Mouse (Mus musculus) ES-E14 (cell line): Measurements from ENCODE around the gene Lrrc29. TPM values are rescaled to one million over a fixed set of nuclear protein-coding genes. Genes with fewer than 3 reads are reported as not detected.

ENCODE experiments used
- DNase-seq: peaks from one replicate; pipeline ENCODE4 v3.0.0-alpha.2; 2013; ENCODE audit warnings: low read depth, low spot score
- H3K27ac ChIP-seq: 2 replicates; pipeline ENCODE4 v1.5.1; 2012; ENCODE audit warnings: low read depth, mild to moderate bottlenecking, low read length, moderate library complexity, mixed read lengths; ENCODE audit not compliant: poor library complexity, insufficient read depth, severe bottlenecking
- H3K36me3 ChIP-seq: 2 replicates; pipeline ENCODE4 v1.6.1; 2012; ENCODE audit warnings: mild to moderate bottlenecking, low read length, moderate library complexity, mixed read lengths; ENCODE audit not compliant: control insufficient read depth, poor library complexity, insufficient read depth, severe bottlenecking
- H3K4me1 ChIP-seq, 2 experiments: fragments of 150-350 bp in 1 of 2; sonication (generic) in 1 of 2; 2 replicates each; pipeline ENCODE4 v1.6.1; 2012; ENCODE audit warnings: low read length in 2 of 2, mild to moderate bottlenecking in 1 of 2, mixed read lengths in 1 of 2; ENCODE audit not compliant: control insufficient read depth in 2 of 2, insufficient read depth in 2 of 2, poor library complexity in 1 of 2
- H3K4me3 ChIP-seq, 2 experiments: fragments of 150-350 bp in 1 of 2; sonication (generic) in 1 of 2; 2 replicates each; pipeline ENCODE4 v1.5.1; 2012; ENCODE audit warnings: low read length in 2 of 2, low read depth in 1 of 2, mild to moderate bottlenecking in 1 of 2, mixed read lengths in 1 of 2; ENCODE audit not compliant: insufficient read depth in 1 of 2, poor library complexity in 1 of 2, severe bottlenecking in 1 of 2
- H3K9ac ChIP-seq: 2 replicates; pipeline ENCODE4 v1.6.1; 2012; ENCODE audit warnings: low read depth, mild to moderate bottlenecking, low read length, mixed read lengths; ENCODE audit not compliant: poor library complexity, insufficient read depth, severe bottlenecking
- H3K9me3 ChIP-seq: fragments of 150-350 bp; sonication (generic); 2 replicates; pipeline ENCODE4 v1.6.1; 2012; ENCODE audit warnings: low read depth, mild to moderate bottlenecking, low read length; ENCODE audit not compliant: control insufficient read depth, insufficient read depth
- CHD2 ChIP-seq: IDR thresholded peaks from 2 replicates; pipeline ENCODE4 v1.6.1; 2014; ENCODE audit warnings: mild to moderate bottlenecking, low read depth, low read length, inconsistent platforms
- HCFC1 ChIP-seq: IDR thresholded peaks from 2 replicates; pipeline ENCODE4 v1.6.1; 2012; ENCODE audit warnings: low read length, inconsistent platforms, borderline replicate concordance; ENCODE audit not compliant: insufficient read depth
- MAFK ChIP-seq: IDR thresholded peaks from 2 replicates; pipeline ENCODE4 v1.6.1; 2014; ENCODE audit warnings: mild to moderate bottlenecking, low read depth, low read length, inconsistent platforms; ENCODE audit not compliant: insufficient read depth
- ZC3H11A ChIP-seq: IDR thresholded peaks from 2 replicates; pipeline ENCODE4 v1.6.1; 2012; ENCODE audit warnings: low read depth, mild to moderate bottlenecking, inconsistent platforms, low read length, borderline replicate concordance
- ZNF384 ChIP-seq: IDR thresholded peaks from 2 replicates; pipeline ENCODE4 v1.6.1; 2012; ENCODE audit warnings: low read depth, low read length, inconsistent platforms
- in situ Hi-C, 2 experiments: fragments of 600-800 bp; cut with MboI; formaldehyde crosslinking; loops; one replicate each; pipeline ENCODE4 v1.15.1; 2025; ENCODE audit warnings: low sequenced_read_pairs in 2 of 2, inconsistent platforms in 1 of 2; ENCODE audit not compliant: unreplicated experiment in 2 of 2
- total RNA-seq: library from RNA; depleted of rRNA; stranded (reverse); fragments of 300-350 nt; gene quantifications from 2 replicates; pipeline ENCODE4 v1.2.3, GENCODE M21; 2012

Lrrc29 gene
- total RNA-seq, 1 experiment: 2.8 TPM

DNA sequence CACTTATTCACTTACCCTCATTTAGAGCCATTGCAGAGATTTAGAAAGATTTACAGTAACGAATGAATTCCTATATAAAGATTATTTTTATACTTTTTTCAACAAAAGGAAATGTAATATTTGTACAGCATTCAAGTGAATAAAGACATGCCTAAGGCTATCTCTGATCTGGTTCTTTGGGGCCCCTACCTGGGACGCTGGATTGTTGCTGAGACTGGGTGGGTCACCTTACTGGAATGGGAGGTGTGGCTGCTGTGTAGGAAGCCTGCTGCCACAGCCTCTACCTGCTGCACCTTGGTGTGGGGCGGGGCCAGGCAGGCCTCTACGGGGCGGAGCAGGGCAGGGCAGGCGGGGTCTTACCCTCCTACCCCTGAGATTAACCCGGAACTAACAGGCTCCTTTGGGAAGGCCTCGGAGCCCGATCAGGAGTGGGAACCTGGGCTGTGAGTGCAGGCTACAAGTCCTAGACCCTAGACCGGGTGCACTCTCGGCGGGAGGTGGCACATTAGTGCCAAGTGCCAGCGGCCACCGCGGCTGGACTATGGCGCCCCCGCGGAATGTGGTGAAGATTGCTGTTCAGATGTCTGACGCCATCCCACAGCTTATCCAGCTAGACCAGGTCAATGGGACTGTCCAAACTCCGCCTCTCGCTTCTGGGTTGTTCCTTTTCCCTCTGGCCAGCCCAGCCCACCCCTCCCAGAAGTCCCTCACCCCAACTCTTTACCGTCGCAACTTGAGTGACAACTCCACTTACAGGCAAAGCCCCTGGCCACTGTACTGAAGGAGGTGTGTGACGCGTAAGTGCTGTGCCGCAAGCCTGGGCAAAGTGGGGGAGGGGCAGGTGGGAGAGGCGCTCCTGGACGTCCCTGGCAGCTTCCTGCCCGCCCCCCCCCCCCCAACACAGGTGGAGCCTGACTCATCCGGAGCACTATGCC, 20.6 kb downstream of the Lrrc29 start, which contains the start of gene Elmo3:
TSS of gene Elmo3 (plus strand) at position 391 of the 935 bp plus-strand sequence.
- no peak for DNase-seq
- TF ChIP-seq HCFC1: 0 out of 2 replicates have a peak, but pooled peaks have one; percentile 32
- no peak; the same call in 1 of the 2 replicates for TF ChIP-seq CHD2
- TF ChIP-seq ZNF384: no peak
- TF ChIP-seq ZC3H11A: no peak
- TF ChIP-seq MAFK: no peak
- H3K36me3 ChIP-seq: peaks cover 55% of the 10 kb centered on the region
- in situ Hi-C loops: no loop called here
- peaks cover 0 to 15% of the 10 kb centered on the region in 2 experiments; a peak in 2 of 4 replicates for H3K4me1 ChIP-seq
- H3K4me3 ChIP-seq: peak within 1 kb of the TSS; percentile 71 to 81
- no peaks in the 10 kb centered on the region for H3K9me3 ChIP-seq
- peak within 1 kb of the TSS; percentile 78 for H3K9ac ChIP-seq
- peak within 1 kb of the TSS; percentile 54 for H3K27ac ChIP-seq

DNA sequence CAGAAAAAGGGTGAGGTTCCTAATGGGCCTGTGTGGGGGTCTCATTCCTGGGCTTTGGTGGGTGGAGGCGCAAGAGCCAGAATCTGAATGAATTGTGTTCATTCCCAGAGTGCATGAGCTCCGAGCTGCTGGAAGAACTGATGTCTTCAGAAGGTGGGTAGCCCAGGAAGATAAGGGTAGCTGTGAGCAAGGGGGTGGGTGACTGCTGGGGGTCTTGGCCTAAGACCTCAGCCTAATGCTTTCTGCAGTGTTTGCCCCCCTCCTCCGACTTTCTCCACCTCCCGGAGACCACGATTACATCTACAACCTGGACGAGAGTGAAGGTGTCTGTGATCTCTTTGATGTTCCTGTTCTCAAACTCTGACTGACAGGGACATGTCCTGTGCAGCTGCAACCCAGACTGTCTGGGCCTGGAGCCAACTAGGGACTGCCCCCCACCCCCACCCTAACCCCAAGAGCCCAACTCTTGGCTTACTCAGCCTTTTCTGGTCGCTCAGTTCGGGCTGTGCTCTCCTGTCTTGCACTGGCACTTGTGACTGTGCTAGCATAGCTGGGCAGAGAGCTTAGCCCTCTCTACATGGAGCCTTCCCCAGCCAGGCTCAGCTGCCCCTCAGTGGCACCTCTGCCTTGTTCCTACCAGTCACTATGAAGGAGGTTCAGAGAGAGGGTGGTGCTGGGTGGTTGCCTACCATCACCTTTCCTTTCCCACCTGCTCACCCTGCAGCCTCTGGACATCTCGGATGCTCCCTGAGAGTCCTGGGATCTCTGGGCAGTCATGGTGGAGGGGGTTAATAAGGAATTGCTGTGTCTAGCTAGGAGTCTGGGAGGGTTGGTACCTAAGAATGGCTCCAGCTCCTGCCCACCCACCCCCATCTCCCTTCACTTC, 21.5 kb downstream of the Lrrc29 start:
- H3K36me3 ChIP-seq: peaks cover 62% of the 10 kb centered on the region

DNA sequence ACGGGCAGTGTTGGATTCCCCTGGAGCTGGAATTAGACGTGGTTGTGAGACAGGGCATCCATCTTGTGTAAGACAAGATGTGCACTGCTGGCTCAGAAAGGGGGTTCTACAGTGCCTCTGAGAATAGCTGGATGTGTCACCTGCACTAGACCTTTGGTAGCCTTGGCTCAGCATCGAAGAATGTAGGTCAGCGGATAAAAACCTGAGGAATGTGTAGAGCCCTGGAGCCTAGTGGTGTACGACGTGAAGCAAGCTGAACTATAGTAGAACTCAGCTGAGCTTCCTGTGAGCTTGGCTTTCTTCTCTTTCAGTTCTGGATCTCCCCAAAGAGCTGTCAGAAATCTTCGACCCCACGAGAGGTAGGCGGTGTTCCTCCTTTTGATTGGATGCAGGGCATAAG, 22.2 kb downstream of the Lrrc29 start:
- Histone ChIP-seq H3K9me3 (no peaks in the 10 kb centered on the region), H3K4me3 (no peak overlapping the region), H3K36me3 (peaks cover 62% of the 10 kb centered on the region), H3K9ac (no peak overlapping the region), H3K4me1 (peaks cover 0 to 18% of the 10 kb centered on the region in 2 experiments; a peak in 2 of 4 replicates), H3K27ac (peak overlapping the region; percentile 27; the same call in 1 of the 2 replicates)
- in situ Hi-C loops: no loop called here
- DNase-seq: no peak
- TF ChIP-seq ZNF384 (no peak), MAFK (no peak), CHD2 (no peak), ZC3H11A (no peak), HCFC1 (no peak)

More for the DNA sequence above, 21.5 kb downstream of the Lrrc29 start:
- no peaks in the 10 kb centered on the region for H3K9me3 ChIP-seq
- DNase-seq: no peak
- H3K9ac ChIP-seq: no peak overlapping the region
- TF ChIP-seq HCFC1 (no peak), CHD2 (no peak), ZNF384 (no peak), MAFK (no peak), ZC3H11A (no peak)
- H3K4me1 ChIP-seq: peaks cover 0 to 18% of the 10 kb centered on the region in 2 experiments; a peak in 2 of 4 replicates
- H3K4me3 ChIP-seq: no peak overlapping the region
- in situ Hi-C loops: no loop called here
- peak overlapping the region; percentile 47; the same call in 1 of the 2 replicates for H3K27ac ChIP-seq

DNA sequence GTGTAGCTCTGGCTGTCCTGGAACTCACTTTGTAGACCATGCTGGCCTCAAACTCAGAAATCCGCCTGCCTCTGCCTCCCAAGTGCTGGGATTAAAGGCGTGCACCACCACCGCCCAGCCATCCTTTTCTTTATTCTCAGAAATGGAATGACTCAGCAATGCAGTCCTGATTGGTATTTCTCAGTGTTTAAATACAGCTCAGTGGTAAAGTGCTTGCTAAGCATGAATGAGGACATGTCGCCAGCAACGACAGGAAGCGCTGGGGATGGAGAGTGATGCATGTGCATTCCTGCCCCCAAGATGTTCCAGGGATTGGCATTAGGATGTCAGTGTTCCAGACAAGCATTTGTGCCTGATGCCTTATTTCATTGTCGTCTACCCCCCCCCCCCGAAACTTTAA, 22.7 kb downstream of the Lrrc29 start:
- H3K4me3 ChIP-seq: no peak overlapping the region
- in situ Hi-C loops: no loop called here
- TF ChIP-seq ZNF384: no peak
- TF ChIP-seq MAFK: no peak
- TF ChIP-seq ZC3H11A: no peak
- TF ChIP-seq CHD2: no peak
- no peak for TF ChIP-seq HCFC1
- no peaks in the 10 kb centered on the region for H3K9me3 ChIP-seq
- DNase-seq: no peak
- H3K27ac ChIP-seq: peak overlapping the region; percentile 27; the same call in 1 of the 2 replicates
- no peak overlapping the region for H3K9ac ChIP-seq
- peaks cover 0 to 19% of the 10 kb centered on the region in 2 experiments; a peak in 2 of 4 replicates for H3K4me1 ChIP-seq
- H3K36me3 ChIP-seq: peaks cover 60% of the 10 kb centered on the region
